Mouse (Mus musculus) macrophage (primary cell): ENCODE measurements around the gene Ctdnep1. TPM values are rescaled to one million over a fixed set of nuclear protein-coding genes. Genes with fewer than 3 reads are reported as not detected.
"Not testable (repeated sequence)": the region's sequence is repeated elsewhere in the genome, so short reads cannot be mapped to it uniquely, and the experiment has no call there.

ENCODE experiments used
- H3K27ac ChIP-seq: fragments of 350-480 bp; formaldehyde crosslinking; 2 replicates; pipeline ENCODE4 v1.9.0; 2021
- H3K36me3 ChIP-seq: fragments of 350-480 bp; formaldehyde crosslinking; 2 replicates; pipeline ENCODE4 v1.9.0; 2021; ENCODE audit errors: inconsistent target
- H3K4me3 ChIP-seq: fragments of 350-480 bp; formaldehyde crosslinking; 2 replicates; pipeline ENCODE4 v1.9.0; 2021; ENCODE audit errors: inconsistent target
- H3K79me2 ChIP-seq: fragments of 350-480 bp; formaldehyde crosslinking; 2 replicates; pipeline ENCODE4 v1.9.0; 2021; ENCODE audit errors: inconsistent target
- WGBS: methylation state at CpG from one replicate; pipeline ENCODE4 v1.1.7; 2026; ENCODE audit warnings: inconsistent platforms; ENCODE audit not compliant: missing documents; 5-methylcytosine and 5-hydroxymethylcytosine counted together
- polyA plus RNA-seq: library from polyadenylated mRNA; stranded (reverse); fragments of 250-400 nt; gene quantifications from 3 replicates; pipeline ENCODE4 v1.2.4, GENCODE M21; 2018; ENCODE audit warnings: inconsistent platforms

Gene Ctdnep1
- polyA plus RNA-seq, 1 experiment from 2014 or later = 235 TPM

GRCm38 (mm10) chr11:69940962-69941361 is 40.0 kb upstream of the Ctdnep1 start:
- Histone ChIP-seq H3K27ac (no peak overlapping the region), H3K4me3 (no peak overlapping the region), H3K36me3 (no peaks in the 10 kb centered on the region), H3K79me2 (no peaks in the 10 kb centered on the region)
- WGBS = 95% methylated on average over 4 of the region's 4 CpGs

GRCm38 (mm10) chr11:69945216-69945615 is 35.7 kb upstream of the Ctdnep1 start:
- Histone ChIP-seq H3K36me3 (no peaks in the 10 kb centered on the region), H3K79me2 (no peaks in the 10 kb centered on the region), H3K4me3 (no peak overlapping the region), H3K27ac (no peak overlapping the region)
- 92% methylated on average over 13 of the region's 13 CpGs for WGBS

- WGBS = 88% methylated on average over 18 of the region's 18 CpGs
- H3K4me3 ChIP-seq = no peak overlapping the region
- no peaks in the 10 kb centered on the region for H3K36me3 ChIP-seq
- no peak overlapping the region for H3K27ac ChIP-seq
- no peaks in the 10 kb centered on the region for H3K79me2 ChIP-seq
Observed at GRCm38 (mm10) chr11:69945997-69946891, 34.7 kb upstream of the Ctdnep1 start.

- Histone ChIP-seq H3K36me3 (no peaks in the 10 kb centered on the region), H3K27ac (no peak overlapping the region), H3K4me3 (no peak overlapping the region), H3K79me2 (no peaks in the 10 kb centered on the region)
- 29% methylated on average over 29 of the region's 29 CpGs for WGBS
Observed at GRCm38 (mm10) chr11:69947337-69948065, 33.5 kb upstream of the Ctdnep1 start.

- H3K36me3 ChIP-seq = no peaks in the 10 kb centered on the region
- peak within 1 kb of the TSS; percentile 1; the same call in 1 of the 2 replicates for H3K4me3 ChIP-seq
- WGBS = 2% methylated on average over 29 of the region's 34 CpGs
- H3K27ac ChIP-seq = no peak within 1 kb of the TSS
- no peaks in the 10 kb centered on the region for H3K79me2 ChIP-seq
Observed at GRCm38 (mm10) chr11:69948066-69948762, 32.7 kb upstream of the Ctdnep1 start, which contains the start of gene Slc2a4. TSS of gene Slc2a4 (minus strand) at chr11:69948188.

- H3K4me3 ChIP-seq = peak overlapping the region; percentile 1; the same call in 1 of the 2 replicates
- no peak overlapping the region for H3K27ac ChIP-seq
- no peaks in the 10 kb centered on the region for H3K36me3 ChIP-seq
- 2% methylated on average over 13 of the region's 14 CpGs for WGBS
- H3K79me2 ChIP-seq = no peaks in the 10 kb centered on the region
Observed at GRCm38 (mm10) chr11:69948763-69949150, 32.2 kb upstream of the Ctdnep1 start.

GRCm38 (mm10) chr11:69950807-69951459 is 30.0 kb upstream of the Ctdnep1 start:
- 58% methylated on average over 4 of the region's 4 CpGs for WGBS
- H3K4me3 ChIP-seq = no peak overlapping the region
- H3K27ac ChIP-seq = no peak overlapping the region
- no peaks in the 10 kb centered on the region for H3K36me3 ChIP-seq
- H3K79me2 ChIP-seq = no peaks in the 10 kb centered on the region

- Histone ChIP-seq H3K27ac (no peak overlapping the region), H3K36me3 (no peaks in the 10 kb centered on the region), H3K79me2 (no peaks in the 10 kb centered on the region), H3K4me3 (no peak overlapping the region)
- WGBS = 45% methylated on average over 1 of the region's 1 CpGs
Observed at GRCm38 (mm10) chr11:69952274-69952673, 28.7 kb upstream of the Ctdnep1 start.

GRCm38 (mm10) chr11:69953267-69953915 is 27.6 kb upstream of the Ctdnep1 start:
- 46% methylated on average over 9 of the region's 11 CpGs for WGBS

GRCm38 (mm10) chr11:69955618-69956017 is 25.3 kb upstream of the Ctdnep1 start:
- H3K36me3 ChIP-seq, H3K27ac ChIP-seq, H3K4me3 ChIP-seq, H3K79me2 ChIP-seq: not testable (repeated sequence)
- WGBS = 72% methylated on average over 2 of the region's 4 CpGs

More at GRCm38 (mm10) chr11:69953267-69953915, 27.6 kb upstream of the Ctdnep1 start:
- H3K27ac ChIP-seq = no peak overlapping the region
- no peaks in the 10 kb centered on the region for H3K79me2 ChIP-seq
- H3K36me3 ChIP-seq = no peaks in the 10 kb centered on the region
- no peak overlapping the region for H3K4me3 ChIP-seq

- no peak overlapping the region for H3K27ac ChIP-seq
Observed at GRCm38 (mm10) chr11:69956218-69956617, 24.7 kb upstream of the Ctdnep1 start.

GRCm38 (mm10) chr11:69960616-69961015 is 20.3 kb upstream of the Ctdnep1 start:
- Histone ChIP-seq H3K79me2 (no peaks in the 10 kb centered on the region), H3K27ac (no peak overlapping the region), H3K36me3 (no peaks in the 10 kb centered on the region), H3K4me3 (no peak overlapping the region)
- WGBS = 69% methylated on average over 5 of the region's 5 CpGs

More at GRCm38 (mm10) chr11:69956218-69956617, 24.7 kb upstream of the Ctdnep1 start:
- H3K36me3 ChIP-seq = no peaks in the 10 kb centered on the region
- no peaks in the 10 kb centered on the region for H3K79me2 ChIP-seq
- no peak overlapping the region for H3K4me3 ChIP-seq
- WGBS = 100% methylated on average over 1 of the region's 1 CpGs

GRCm38 (mm10) chr11:69961841-69962240 is 19.1 kb upstream of the Ctdnep1 start:
- no peaks in the 10 kb centered on the region for H3K79me2 ChIP-seq
- 4% methylated on average over 5 of the region's 5 CpGs for WGBS

More at GRCm38 (mm10) chr11:69961841-69962240, 19.1 kb upstream of the Ctdnep1 start:
- Histone ChIP-seq H3K36me3 (no peaks in the 10 kb centered on the region), H3K4me3 (no peak overlapping the region), H3K27ac (no peak overlapping the region)
